Mouse (Mus musculus): ENCODE results near the gene Kars. TPM values are rescaled to one million over a fixed set of nuclear protein-coding genes. Genes with fewer than 3 reads are reported as not detected.

Kars gene
- polyA plus RNA-seq, 1 experiment from 2014 or later: 258 TPM

DNA sequence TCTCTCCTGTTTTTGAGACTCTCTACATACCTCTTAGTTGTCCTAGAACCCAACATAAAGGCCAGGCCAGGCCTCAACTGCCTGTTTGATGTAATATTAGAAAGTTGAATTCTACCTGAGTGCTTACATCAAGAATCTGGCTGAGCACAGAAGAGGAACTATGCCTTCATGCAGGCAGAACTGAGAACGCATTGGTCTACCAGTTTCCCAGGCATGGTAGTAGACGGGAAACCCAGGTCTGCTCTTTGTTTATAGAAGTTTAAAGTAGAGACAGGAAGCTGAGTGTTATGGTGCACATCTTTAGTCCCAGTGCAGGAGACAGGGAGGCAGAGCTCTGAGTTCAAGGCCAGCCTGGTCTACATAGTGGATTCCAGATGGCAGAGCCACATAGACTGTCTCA, 64.0 kb downstream of the Kars start:
- no peak overlapping the region for H3K4me3 ChIP-seq (ENCODE audit: low read depth, low read length)
- ATAC-seq (ENCODE audit: low FRiP score): no peak
- H3K4me2 ChIP-seq: no peak overlapping the region
- no peak overlapping the region for H3K27ac ChIP-seq (ENCODE audit: low read depth, low read length)
- no peak for DNase-seq (ENCODE audit: low spot score, missing footprints)
- H3K4me1 ChIP-seq (ENCODE audit: control insufficient read depth, insufficient read depth, low read length): no peaks in the 10 kb centered on the region; the same call in 1 of the 2 replicates
- no peaks in the 10 kb centered on the region for H3K27me3 ChIP-seq (ENCODE audit: control insufficient read depth, insufficient read depth, low read length)
- H3K36me3 ChIP-seq (ENCODE audit: control insufficient read depth, insufficient read depth, low read length): peaks cover 10% of the 10 kb centered on the region
- H3K9ac ChIP-seq (ENCODE audit: low read length): no peak overlapping the region
- 92% methylated on average over 2 of the region's 2 CpGs for WGBS
- no peaks in the 10 kb centered on the region for H3K9me3 ChIP-seq (ENCODE audit: control insufficient read depth, low read length)

GRCm38 (mm10) chr8:111943544-111943943, 67.6 kb downstream of the Kars start:
- Histone ChIP-seq H3K36me3 (ENCODE audit: control insufficient read depth, insufficient read depth, low read length) (peaks cover 8% of the 10 kb centered on the region), H3K27me3 (ENCODE audit: control insufficient read depth, insufficient read depth, low read length) (no peaks in the 10 kb centered on the region), H3K4me3 (ENCODE audit: low read depth, low read length) (no peak overlapping the region), H3K4me2 (no peak overlapping the region), H3K9me3 (ENCODE audit: control insufficient read depth, low read length) (no peaks in the 10 kb centered on the region), H3K4me1 (ENCODE audit: control insufficient read depth, insufficient read depth, low read length) (peaks cover 13% of the 10 kb centered on the region), H3K27ac (ENCODE audit: low read depth, low read length) (no peak overlapping the region), H3K9ac (ENCODE audit: low read length) (no peak overlapping the region)
- ATAC-seq (ENCODE audit: low FRiP score): no peak
- no peak for DNase-seq (ENCODE audit: low spot score, missing footprints)
- WGBS: 91% methylated on average over 2 of the region's 2 CpGs

Other genes starting within 250 kb of the Kars start
- 209 and 223 TPM in 2 replicates for gene Cfdp1, start 157.0 kb downstream of the Kars start, polyA plus RNA-seq (2014; fragmentation: Nextera tagmentation; extraction: Ambion mirVana)
- 6.8 and 7.2 TPM in 2 replicates for gene Tmem170, start 134.6 kb downstream of the Kars start, polyA plus RNA-seq (2014; fragmentation: Nextera tagmentation; extraction: Ambion mirVana)
- gene Chst5, start 100.9 kb downstream of the Kars start, polyA plus RNA-seq (2014; fragmentation: Nextera tagmentation; extraction: Ambion mirVana): 2.4 TPM in 2 replicates
- 20.1 and 21.9 TPM in 2 replicates for gene Tmem231, start 77.4 kb downstream of the Kars start, polyA plus RNA-seq (2014; fragmentation: Nextera tagmentation; extraction: Ambion mirVana)
- gene Gabarapl2, start 70.6 kb downstream of the Kars start, polyA plus RNA-seq (2014; fragmentation: Nextera tagmentation; extraction: Ambion mirVana): 331 and 348 TPM in 2 replicates
- gene Adat1, start 19.0 kb downstream of the Kars start, polyA plus RNA-seq (2014; fragmentation: Nextera tagmentation; extraction: Ambion mirVana): 9.1 and 11.8 TPM in 2 replicates
- gene Terf2ip, start 75 bp upstream of the Kars start, polyA plus RNA-seq (2014; fragmentation: Nextera tagmentation; extraction: Ambion mirVana): 29.9 and 31.3 TPM in 2 replicates
- 0.26 and 0.37 TPM in 2 replicates for gene Gm6793, start 3.7 kb upstream of the Kars start, polyA plus RNA-seq (2014; fragmentation: Nextera tagmentation; extraction: Ambion mirVana)